Mouse (Mus musculus) spleen, adult 2 months (tissue): ENCODE data around the gene Mfng. TPM values are rescaled to one million over a fixed set of nuclear protein-coding genes. Genes with fewer than 3 reads are reported as not detected.

Experiments
- DNase-seq, 2 experiments: peaks; one replicate each; pipeline versions ENCODE4 v3.0.0 to v3.0.0-alpha.2; 2012 to 2021; ENCODE audit warnings: low spot score in 2 of 2, low read depth in 1 of 2
- H3K27ac ChIP-seq: fragments of 200-500 bp; 2 replicates; pipeline ENCODE4 v1.5.1; 2012; ENCODE audit warnings: low read length, inconsistent platforms; ENCODE audit not compliant: insufficient read depth
- H3K27me3 ChIP-seq: fragments of 200-500 bp; 2 replicates; pipeline ENCODE4 v1.6.1; 2012; ENCODE audit warnings: mild to moderate bottlenecking, moderate library complexity, low read length, inconsistent platforms; ENCODE audit not compliant: control insufficient read depth, insufficient read depth
- H3K36me3 ChIP-seq: fragments of 200-500 bp; 2 replicates; pipeline ENCODE4 v1.6.1; 2012; ENCODE audit warnings: mild to moderate bottlenecking, low read length, inconsistent platforms; ENCODE audit not compliant: control insufficient read depth, insufficient read depth
- H3K4me1 ChIP-seq: fragments of 200-500 bp; 2 replicates; pipeline ENCODE4 v1.6.1; 2011; ENCODE audit warnings: inconsistent platforms; ENCODE audit not compliant: control insufficient read depth, insufficient read depth, insufficient read length
- H3K4me3 ChIP-seq: fragments of 200-500 bp; 2 replicates; pipeline ENCODE4 v1.5.1; 2011; ENCODE audit warnings: mild to moderate bottlenecking, inconsistent platforms; ENCODE audit not compliant: insufficient read depth, insufficient read length; ENCODE audit errors: extremely low read depth
- CTCF ChIP-seq: fragments of 200-500 bp; IDR thresholded peaks from 2 replicates; pipeline ENCODE4 v1.5.1; 2011; ENCODE audit warnings: mild to moderate bottlenecking, inconsistent platforms; ENCODE audit not compliant: insufficient read depth, insufficient read length, insufficient replicate concordance; ENCODE audit errors: extremely low read depth
- POLR2A ChIP-seq: fragments of 200-500 bp; IDR thresholded peaks from 2 replicates; pipeline ENCODE4 v1.6.1; 2011; ENCODE audit warnings: low read depth, low read length, inconsistent platforms
- WGBS: fragments of 180-500 bp; shearing (Covaris S2); methylation state at CpG from one replicate; pipeline ENCODE4 v1.1.7; 2018; 5-methylcytosine and 5-hydroxymethylcytosine counted together
- polyA plus RNA-seq: library from polyadenylated mRNA; depleted of rRNA; stranded (reverse); fragments of >200 nt; gene quantifications from 2 replicates; pipeline ENCODE4 v1.2.3, GENCODE M21; 2012

The Mfng gene
- polyA plus RNA-seq, 1 experiment, result 66.0 TPM

DNA sequence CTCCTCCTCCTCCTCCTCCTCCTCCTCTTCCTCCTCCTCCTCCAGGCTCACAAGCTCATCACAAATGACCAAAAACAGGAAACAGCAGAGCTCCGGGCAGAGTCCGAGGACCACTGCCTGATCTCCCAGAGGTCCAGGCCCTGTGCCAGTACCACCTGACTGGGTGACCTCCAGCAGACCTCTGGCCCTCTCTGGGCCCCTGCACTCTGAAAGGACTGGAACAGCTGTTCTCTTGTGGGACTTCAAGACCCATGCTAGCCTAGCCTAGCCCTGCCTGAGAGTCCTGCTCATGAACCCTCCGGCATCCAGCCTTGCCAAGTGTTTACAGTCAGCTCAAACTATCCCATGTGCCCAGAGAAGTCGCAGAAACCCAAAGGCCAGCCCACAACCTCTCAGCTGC is 17.2 kb upstream of the Mfng start:
- Histone ChIP-seq H3K36me3 (no peaks in the 10 kb centered on the region), H3K27me3 (no peaks in the 10 kb centered on the region), H3K4me1 (no peaks in the 10 kb centered on the region), H3K27ac (no peak overlapping the region), H3K4me3 (no peak overlapping the region)
- DNase-seq, result no peak
- 55% methylated on average over 4 of the region's 4 CpGs for WGBS
- TF ChIP-seq POLR2A, result no peak
- no peak for TF ChIP-seq CTCF

DNA sequence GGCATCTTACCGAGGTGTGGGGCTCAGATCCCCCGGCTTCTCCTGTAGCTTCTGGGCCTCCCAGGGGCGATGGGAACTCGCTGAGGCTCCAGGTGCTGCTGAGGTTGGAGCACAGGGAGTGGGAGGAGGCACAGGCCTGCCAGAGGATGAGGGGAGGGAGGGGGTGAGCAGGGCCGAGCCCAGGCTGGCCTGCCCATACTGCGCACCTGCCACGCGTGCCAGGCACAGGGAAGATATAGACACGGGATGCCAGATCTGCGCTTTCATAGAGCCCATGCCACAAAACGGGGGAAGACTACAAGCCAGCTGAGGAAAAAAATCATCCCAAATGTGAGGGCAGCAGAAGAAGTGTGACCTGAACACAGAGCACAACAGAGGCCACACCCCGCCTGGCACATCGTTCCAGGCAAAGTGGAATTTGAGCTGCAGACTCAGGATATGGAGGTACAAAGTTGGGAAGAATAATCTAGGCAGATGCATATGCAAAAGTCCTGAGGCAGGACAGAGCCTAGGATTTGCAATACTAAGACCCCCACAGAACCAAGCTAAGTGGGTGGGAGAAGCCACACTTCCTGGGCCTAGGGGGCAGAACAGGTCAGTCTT is 16.5 kb upstream of the Mfng start:
- no peak overlapping the region for H3K4me3 ChIP-seq
- 88% methylated on average over 13 of the region's 13 CpGs for WGBS
- no peaks in the 10 kb centered on the region for H3K4me1 ChIP-seq
- H3K27ac ChIP-seq, result no peak overlapping the region
- no peak for TF ChIP-seq POLR2A
- TF ChIP-seq CTCF, result no peak
- DNase-seq, result no peak
- no peaks in the 10 kb centered on the region for H3K36me3 ChIP-seq
- no peaks in the 10 kb centered on the region for H3K27me3 ChIP-seq

DNA sequence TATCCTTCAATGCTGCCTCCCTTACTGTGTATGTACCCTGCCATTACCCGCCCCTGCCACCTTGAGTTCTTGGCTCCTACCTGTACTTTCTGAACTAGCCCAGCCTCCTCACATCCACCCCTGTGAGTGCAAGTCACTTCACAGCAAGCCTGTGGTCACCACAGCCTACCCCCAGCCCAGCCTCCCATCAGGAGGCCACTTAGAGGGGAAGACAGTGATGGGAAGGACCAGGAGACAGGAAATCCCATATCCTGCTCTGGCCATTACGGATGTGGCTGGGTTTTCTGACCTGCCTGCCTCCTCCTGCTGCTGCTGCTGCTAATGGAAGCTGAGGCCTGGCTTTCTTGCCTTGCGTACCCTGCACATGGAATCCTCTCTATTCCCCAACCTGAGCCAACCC is 14.8 kb upstream of the Mfng start:
- Histone ChIP-seq H3K27me3 (no peaks in the 10 kb centered on the region), H3K27ac (no peak overlapping the region), H3K4me3 (no peak overlapping the region), H3K4me1 (no peaks in the 10 kb centered on the region), H3K36me3 (no peaks in the 10 kb centered on the region)
- no peak for DNase-seq
- TF ChIP-seq CTCF, result no peak
- no peak for TF ChIP-seq POLR2A
- WGBS, result 82% methylated on average over 3 of the region's 3 CpGs

DNA sequence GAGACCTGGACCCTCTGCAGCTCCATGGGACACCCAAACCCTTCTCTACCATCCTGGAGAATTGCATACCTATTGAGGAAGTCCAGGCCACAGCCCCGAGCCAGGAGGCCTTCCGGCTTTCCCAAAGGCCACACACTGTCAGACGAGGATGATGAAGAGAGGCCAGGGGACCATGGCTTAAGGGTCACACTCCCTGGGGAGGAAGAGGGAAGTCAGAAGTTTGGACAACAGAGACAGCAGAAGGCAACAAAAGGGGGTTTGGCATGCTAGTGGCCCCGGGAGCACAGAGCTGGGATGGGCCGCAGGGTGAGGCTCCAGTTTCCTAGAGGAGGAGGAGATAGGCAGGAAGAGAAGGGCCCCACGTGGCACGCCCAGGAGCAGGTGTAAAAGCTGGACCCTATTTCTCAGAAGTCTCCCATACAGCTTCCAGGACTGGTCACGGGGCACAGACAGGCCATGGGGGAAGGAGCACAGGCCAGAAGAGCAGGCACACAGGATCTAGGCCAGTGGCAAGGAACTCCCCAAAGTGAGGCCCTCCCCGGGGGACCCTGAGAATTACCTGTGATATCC is 14.1 kb upstream of the Mfng start:
- 85% methylated on average over 9 of the region's 9 CpGs for WGBS
- no peak for TF ChIP-seq CTCF
- no peak for TF ChIP-seq POLR2A
- no peaks in the 10 kb centered on the region for H3K36me3 ChIP-seq
- no peak overlapping the region for H3K4me3 ChIP-seq
- DNase-seq, result no peak
- no peak overlapping the region for H3K27ac ChIP-seq
- no peaks in the 10 kb centered on the region for H3K4me1 ChIP-seq
- no peaks in the 10 kb centered on the region for H3K27me3 ChIP-seq

DNA sequence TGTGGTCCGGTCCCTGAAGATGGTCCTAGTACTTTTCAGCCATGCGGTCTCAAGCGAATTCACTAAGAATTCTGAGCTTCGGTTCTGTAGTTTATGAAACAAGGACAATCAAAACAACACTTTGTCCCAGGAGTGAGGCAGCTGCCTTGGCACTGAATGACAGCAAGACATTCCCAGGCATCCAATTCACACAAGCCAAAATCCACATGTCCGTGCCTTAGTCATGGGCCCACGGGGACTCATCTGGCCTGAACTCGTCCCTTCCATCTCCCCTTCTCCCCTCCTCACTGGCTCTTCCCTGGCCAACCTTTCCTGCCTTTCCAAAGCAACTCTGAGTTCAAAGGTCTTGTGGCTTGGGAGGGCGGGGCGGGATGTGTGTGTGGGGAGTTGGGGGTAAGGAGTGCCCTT is 13.1 kb upstream of the Mfng start:
- 84% methylated on average over 9 of the region's 9 CpGs for WGBS
- Histone ChIP-seq H3K36me3 (no peaks in the 10 kb centered on the region), H3K4me1 (no peaks in the 10 kb centered on the region), H3K4me3 (no peak overlapping the region), H3K27ac (no peak overlapping the region), H3K27me3 (no peaks in the 10 kb centered on the region)
- TF ChIP-seq CTCF (no peak), POLR2A (no peak)
- no peak for DNase-seq

DNA sequence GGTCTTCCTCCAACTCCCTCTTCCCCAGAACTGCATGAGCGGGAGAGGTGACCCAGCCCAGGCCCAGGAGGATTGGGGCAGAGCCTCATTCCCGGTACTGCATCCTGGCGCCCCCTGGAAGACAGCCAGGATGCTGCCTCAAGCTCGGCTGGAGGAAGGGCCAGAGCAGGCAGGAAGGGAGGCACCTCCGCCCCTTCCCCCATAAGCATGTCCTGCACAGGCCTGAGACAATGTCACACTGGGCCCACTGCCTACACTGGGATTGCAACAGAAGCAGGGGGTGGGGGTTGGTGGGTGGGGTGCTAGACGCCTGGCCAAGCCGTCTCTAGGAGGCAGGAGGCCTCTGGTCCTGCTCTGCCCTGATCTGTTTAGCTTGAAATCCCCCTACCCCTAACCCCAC is 12.7 kb upstream of the Mfng start:
- H3K4me3 ChIP-seq, result no peak overlapping the region
- no peaks in the 10 kb centered on the region for H3K27me3 ChIP-seq
- DNase-seq, result no peak
- no peaks in the 10 kb centered on the region for H3K4me1 ChIP-seq
- H3K27ac ChIP-seq, result no peak overlapping the region
- 74% methylated on average over 7 of the region's 7 CpGs for WGBS
- TF ChIP-seq CTCF (no peak), POLR2A (no peak)
- H3K36me3 ChIP-seq, result no peaks in the 10 kb centered on the region

DNA sequence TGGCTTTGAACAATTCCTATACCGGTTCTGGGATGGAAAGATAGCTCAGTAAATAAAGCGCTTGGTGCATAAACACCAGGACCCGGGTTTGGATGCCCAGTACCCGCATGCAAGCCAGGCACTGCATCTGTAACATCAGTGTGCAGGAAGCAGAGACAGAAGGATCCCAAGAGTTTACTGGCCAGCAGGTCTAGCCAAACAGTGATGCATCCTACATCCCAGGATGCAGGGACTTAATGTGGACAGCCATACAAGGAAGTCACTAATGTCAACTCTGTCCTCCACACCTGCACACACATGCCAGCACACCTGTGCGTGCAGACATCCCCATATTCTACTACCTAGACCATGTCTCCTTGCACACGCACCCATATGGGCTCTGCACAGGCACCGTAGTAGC is 12.0 kb upstream of the Mfng start:
- Histone ChIP-seq H3K36me3 (no peaks in the 10 kb centered on the region), H3K4me3 (no peak overlapping the region), H3K27me3 (no peaks in the 10 kb centered on the region), H3K4me1 (no peaks in the 10 kb centered on the region), H3K27ac (no peak overlapping the region)
- no peak for DNase-seq
- no peak for TF ChIP-seq CTCF
- no peak for TF ChIP-seq POLR2A
- 90% methylated on average over 7 of the region's 7 CpGs for whole genome bisulfite sequencing
